In genomic region chr4:122883294-122883693, GRCm38 (mm10) we compare ENCODE assay signal across 10 mouse cellular contexts. TPM values are rescaled to one million over a fixed set of nuclear protein-coding genes. Genes with fewer than 3 reads are reported as not detected.
DNase-seq lines count a peak whose midpoint lies in the region; ATAC-seq and TF ChIP-seq lines count a peak whose summit lies in the region.
"Had no signal": no experiment of that assay in that cellular context is flagged by ENCODE, and none has a peak within 500 bp of the region (broad histone marks: within the 10 kb centered on the region; RNA-seq: fewer than 3 reads in every experiment).

No protein-coding gene starts in this region.

- no peak for TF ChIP-seq CTCF in embryonic fibroblast, embryonic 13.5 days (IDR thresholded peaks at IDR 0.05; ENCODE audit: borderline replicate concordance, insufficient read depth, low read length)

- H3K9me3 ChIP-seq in heart, embryonic 16.5 days (replicated peaks; ENCODE audit: control insufficient read depth, low read length): no peaks in the 10 kb centered on the region
- H3K9me3 ChIP-seq in lung, embryonic 16.5 days (ENCODE audit: control insufficient read depth, low read length): no peaks in the 10 kb centered on the region
- no peaks in the 10 kb centered on the region for H3K9me3 ChIP-seq in neural tube, embryonic 15.5 days (replicated peaks)

- peaks cover 42% of the 10 kb centered on the region for H3K4me1 ChIP-seq in heart, embryonic 16.5 days (ENCODE audit: control insufficient read depth, insufficient read depth, low read length)
- H3K4me1 ChIP-seq in lung, embryonic 16.5 days (replicated peaks; ENCODE audit: control insufficient read depth, insufficient read depth, low read length): peaks cover 23% of the 10 kb centered on the region
- peaks cover 11% of the 10 kb centered on the region for H3K4me1 ChIP-seq in embryonic fibroblast, embryonic 13.5 days (ENCODE audit: control insufficient read depth, insufficient read depth, low read length)
- H3K4me1 ChIP-seq in neural tube, embryonic 15.5 days: peaks cover 49% of the 10 kb centered on the region

- H3K27ac ChIP-seq in heart, embryonic 16.5 days (ENCODE audit: low read length): peak overlapping the region; percentile 97; the same call in 1 of the 2 replicates
- H3K27ac ChIP-seq in lung, embryonic 16.5 days (ENCODE audit: low read length): no peak overlapping the region
- 0 out of 2 replicates have a peak overlapping the region, but pooled peaks have one; percentile 77 for H3K27ac ChIP-seq in embryonic fibroblast, embryonic 13.5 days (ENCODE audit: insufficient read depth, low read length)
- no peak overlapping the region for H3K27ac ChIP-seq in neural tube, embryonic 15.5 days (replicated peaks)

- no peaks in the 10 kb centered on the region; the same call in 1 of the 2 replicates for H3K36me3 ChIP-seq in heart, embryonic 16.5 days (ENCODE audit: control insufficient read depth, insufficient read depth)
- no peaks in the 10 kb centered on the region for H3K36me3 ChIP-seq in lung, embryonic 16.5 days (ENCODE audit: control insufficient read depth, insufficient read depth, low read length)
- no peaks in the 10 kb centered on the region for H3K36me3 ChIP-seq in neural tube, embryonic 15.5 days

- H3K27me3 ChIP-seq in heart, embryonic 16.5 days (ENCODE audit: control insufficient read depth, insufficient read depth, low read length): no peaks in the 10 kb centered on the region
- no peaks in the 10 kb centered on the region for H3K27me3 ChIP-seq in lung, embryonic 16.5 days (ENCODE audit: control insufficient read depth, insufficient read depth, low read depth, low read length)
- H3K27me3 ChIP-seq in neural tube, embryonic 15.5 days (replicated peaks): no peaks in the 10 kb centered on the region

- H3K9ac ChIP-seq in heart, embryonic 16.5 days (ENCODE audit: low read length): peak overlapping the region; percentile 93
- H3K9ac ChIP-seq in lung, embryonic 16.5 days (ENCODE audit: low read length): no peak overlapping the region
- H3K9ac ChIP-seq in neural tube, embryonic 15.5 days (replicated peaks): 0 out of 2 replicates have a peak overlapping the region, but pooled peaks have one; percentile 87

- no peak for DNase-seq in heart, adult 9 months (ENCODE audit: low spot score in 2 of 2)
- DNase-seq in lung, postnatal 36 days: no peak
- no peak for DNase-seq in thymus, postnatal 25 days
- no peak for DNase-seq in retina, postnatal 1 day
- DNase-seq: gastrocnemius, postnatal 10 days; kidney, postnatal 14 days had no signal

- no peak for TF ChIP-seq POLR2A in embryonic fibroblast, embryonic 13.5 days (IDR thresholded peaks at IDR 0.05; ENCODE audit: low read depth, low read length)

- peak overlapping the region; percentile 83 for H3K4me2 ChIP-seq in heart, embryonic 16.5 days (ENCODE audit: low read depth, low read length)
- H3K4me2 ChIP-seq in lung, embryonic 16.5 days (ENCODE audit: low read depth, low read length): peak overlapping the region; percentile 75; the same call in 1 of the 2 replicates
- 0 out of 2 replicates have a peak overlapping the region, but pooled peaks have one; percentile 89 for H3K4me2 ChIP-seq in neural tube, embryonic 15.5 days

- 87% methylated on average over 3 of the region's 3 CpGs for WGBS in heart, embryonic 16.5 days
- 85% methylated on average over 3 of the region's 3 CpGs for WGBS in lung, embryonic 16.5 days
- WGBS in neural tube, embryonic 15.5 days: 89% methylated on average over 3 of the region's 3 CpGs

- H3K4me3 ChIP-seq in heart, embryonic 16.5 days (ENCODE audit: low read length): no peak overlapping the region; the same call in 1 of the 2 replicates
- H3K4me3 ChIP-seq in lung, embryonic 16.5 days (ENCODE audit: low read length): no peak overlapping the region
- H3K4me3 ChIP-seq in embryonic fibroblast, embryonic 13.5 days (ENCODE audit: insufficient read depth, low read length): peak overlapping the region; percentile 77
- 0 out of 2 replicates have a peak overlapping the region, but pooled peaks have one; percentile 1 for H3K4me3 ChIP-seq in neural tube, embryonic 15.5 days (replicated peaks)

- ATAC-seq in heart, embryonic 16.5 days (replicated peaks; ENCODE audit: extremely low read depth, insufficient read depth, low FRiP score): no peak
- ATAC-seq in lung, embryonic 16.5 days (ENCODE audit: low read depth): no peak
- no peak for ATAC-seq in neural tube, embryonic 15.5 days (ENCODE audit: low FRiP score)

RNA-seq across cellular contexts. Expression of gene Cap1, which starts 2.6 kb away (rescaled TPM):
- polyA plus RNA-seq in heart, embryonic 16.5 days (2015; fragmentation: Nextera tagmentation; extraction: Ambion mirVana): 44.3 and 51.9 TPM in 2 replicates
- 86.5 and 104 TPM in 2 replicates for polyA plus RNA-seq in lung, embryonic 16.5 days (2015; fragmentation: Nextera tagmentation; extraction: Ambion mirVana)
- 317 and 412 TPM in 2 replicates for polyA plus RNA-seq in embryonic fibroblast, embryonic 13.5 days (2011; ENCODE audit: insufficient read length, low read depth, missing spikeins)
- polyA plus RNA-seq in neural tube, embryonic 15.5 days (2015; fragmentation: Nextera tagmentation; extraction: Ambion mirVana): 73.5 and 78.6 TPM in 2 replicates

RNA-seq across cellular contexts. Expression of gene Ppt1, which starts 47.3 kb away (rescaled TPM):
- polyA plus RNA-seq in heart, embryonic 16.5 days (2015; fragmentation: Nextera tagmentation; extraction: Ambion mirVana): 73.1 and 91.5 TPM in 2 replicates
- polyA plus RNA-seq in lung, embryonic 16.5 days (2015; fragmentation: Nextera tagmentation; extraction: Ambion mirVana): 70.1 and 79.2 TPM in 2 replicates
- polyA plus RNA-seq in embryonic fibroblast, embryonic 13.5 days (2011; ENCODE audit: insufficient read length, low read depth, missing spikeins): 66.8 and 75.8 TPM in 2 replicates
- polyA plus RNA-seq in neural tube, embryonic 15.5 days (2015; fragmentation: Nextera tagmentation; extraction: Ambion mirVana): 97.0 and 121 TPM in 2 replicates

Comparison
In these comparisons a context has a peak if more than half of its experiments do, and no peak if none do; other contexts are left out.
1. H3K27ac ChIP-seq: peak in heart, embryonic 16.5 days (single experiment) and embryonic fibroblast, embryonic 13.5 days (single experiment); none in lung, embryonic 16.5 days (single experiment) and neural tube, embryonic 15.5 days (single experiment).
2. H3K4me3 ChIP-seq: peak in embryonic fibroblast, embryonic 13.5 days (single experiment) and neural tube, embryonic 15.5 days (single experiment); none in heart, embryonic 16.5 days (single experiment) and lung, embryonic 16.5 days (single experiment).
3. Peak in every context shown above with its lines, with median percentiles within 50 percentile points of each other: H3K4me2 ChIP-seq.